Mouse (Mus musculus) layer of hippocampus, postnatal 14 days (tissue): ENCODE measurements around the gene Anxa5. TPM values are rescaled to one million over a fixed set of nuclear protein-coding genes. Genes with fewer than 3 reads are reported as not detected.

Experiments
- DNase-seq, 2 experiments: peaks; one replicate each; pipeline ENCODE4 v3.0.0; 2021 to 2022; ENCODE audit warnings: low spot score in 2 of 2, mixed read lengths in 1 of 2
- total RNA-seq, 2 experiments: library from RNA; stranded (reverse); gene quantifications; 2 replicates each; pipeline ENCODE4 v1.2.3; 2021

Anxa5 gene
- total RNA-seq, 2 experiments from 2014 or later = 42.6 to 44.8 TPM

GRCm38 (mm10) chr3:36488899-36489589, 13.3 kb upstream of the Anxa5 start:
- DNase-seq = no peak

DNA sequence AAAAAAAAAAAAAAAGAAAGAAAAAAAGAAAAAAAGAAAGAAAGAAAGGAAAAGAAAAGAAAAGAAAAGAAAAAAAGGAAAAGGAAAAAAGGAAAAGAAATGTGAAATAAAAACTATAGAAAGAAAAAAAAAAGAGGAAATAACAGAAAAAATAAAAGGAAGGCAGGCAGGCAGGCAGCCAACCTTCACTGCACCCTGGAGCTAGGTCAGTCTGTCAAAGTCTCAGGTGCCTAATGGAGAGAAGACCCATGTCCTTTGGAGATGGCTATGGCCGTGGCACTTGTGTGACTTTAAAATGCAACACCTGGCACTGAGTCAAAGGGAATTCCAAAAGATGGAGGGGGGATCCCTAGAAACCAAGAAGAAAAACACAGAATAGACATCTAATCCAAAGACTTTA, 12.7 kb upstream of the Anxa5 start:
- DNase-seq = no peak

GRCm38 (mm10) chr3:36486881-36487280, 11.2 kb upstream of the Anxa5 start:
- DNase-seq = no peak

DNA sequence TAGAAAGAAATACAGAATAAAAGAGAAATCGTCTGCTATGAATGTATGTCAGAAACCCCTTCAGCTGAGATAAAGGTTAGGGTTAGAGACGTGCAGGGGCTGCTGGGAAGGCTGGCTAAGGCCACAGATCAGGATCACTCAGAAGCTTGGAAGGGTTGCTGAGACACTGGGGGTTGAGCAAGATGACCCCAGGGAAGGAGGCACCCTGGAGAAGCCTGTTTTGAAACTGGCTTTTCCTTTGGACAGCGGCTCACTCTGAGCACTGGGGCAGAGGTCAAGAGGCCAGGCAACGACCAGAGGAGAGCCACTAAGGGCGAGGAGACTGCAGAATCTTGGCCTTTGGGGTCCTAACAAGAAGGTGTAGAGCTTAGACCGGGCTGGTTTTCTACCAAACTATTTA, 10.5 kb upstream of the Anxa5 start:
- DNase-seq = no peak

DNA sequence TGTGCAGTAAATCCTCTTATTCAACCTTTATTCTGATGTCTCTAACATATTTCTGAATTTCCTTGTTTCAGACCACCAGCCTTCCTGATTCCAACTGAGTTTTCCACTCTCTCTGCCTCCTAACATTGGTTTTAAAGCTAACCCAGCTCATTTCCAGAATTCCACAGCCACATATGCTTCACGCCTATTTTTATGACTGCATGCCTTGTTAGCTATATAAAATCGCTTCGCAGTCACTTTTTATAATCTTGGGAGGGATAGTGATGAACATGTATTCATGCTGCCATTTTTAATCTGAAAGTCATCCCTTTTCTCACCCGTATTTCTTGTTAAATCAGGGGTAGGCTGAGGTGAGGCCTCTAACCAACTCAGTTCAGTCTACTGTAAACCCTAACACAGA, 8.6 kb upstream of the Anxa5 start:
- no peak for DNase-seq

- DNase-seq = no peak
Observed at GRCm38 (mm10) chr3:36482940-36483339, 7.2 kb upstream of the Anxa5 start.

- peak; percentile 26 to 39 for DNase-seq
Observed at GRCm38 (mm10) chr3:36481776-36482193, 6.1 kb upstream of the Anxa5 start.

DNA sequence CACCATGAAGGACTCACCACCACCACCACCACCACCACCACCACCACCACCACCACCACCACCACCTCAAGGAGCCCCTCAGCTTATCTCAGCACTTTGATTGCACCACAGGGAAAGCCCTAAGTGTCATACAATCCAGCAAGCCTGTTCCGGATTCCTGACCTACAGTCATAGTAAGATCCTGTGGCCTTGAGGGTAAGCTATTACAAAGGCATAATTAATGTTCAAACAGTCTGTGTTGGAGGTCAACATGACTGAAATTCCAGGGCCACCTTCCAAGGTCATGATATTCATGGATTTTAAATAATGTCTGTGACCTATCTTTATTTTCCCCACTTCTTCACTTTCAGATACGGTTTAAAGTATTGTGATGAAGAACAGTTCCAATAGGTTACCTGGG, 4.8 kb upstream of the Anxa5 start:
- no peak for DNase-seq

- no peak for DNase-seq
Observed at GRCm38 (mm10) chr3:36478776-36479175, 3.1 kb upstream of the Anxa5 start.

GRCm38 (mm10) chr3:36476261-36477155, 814 bp upstream of the Anxa5 start:
- DNase-seq = no peak

DNA sequence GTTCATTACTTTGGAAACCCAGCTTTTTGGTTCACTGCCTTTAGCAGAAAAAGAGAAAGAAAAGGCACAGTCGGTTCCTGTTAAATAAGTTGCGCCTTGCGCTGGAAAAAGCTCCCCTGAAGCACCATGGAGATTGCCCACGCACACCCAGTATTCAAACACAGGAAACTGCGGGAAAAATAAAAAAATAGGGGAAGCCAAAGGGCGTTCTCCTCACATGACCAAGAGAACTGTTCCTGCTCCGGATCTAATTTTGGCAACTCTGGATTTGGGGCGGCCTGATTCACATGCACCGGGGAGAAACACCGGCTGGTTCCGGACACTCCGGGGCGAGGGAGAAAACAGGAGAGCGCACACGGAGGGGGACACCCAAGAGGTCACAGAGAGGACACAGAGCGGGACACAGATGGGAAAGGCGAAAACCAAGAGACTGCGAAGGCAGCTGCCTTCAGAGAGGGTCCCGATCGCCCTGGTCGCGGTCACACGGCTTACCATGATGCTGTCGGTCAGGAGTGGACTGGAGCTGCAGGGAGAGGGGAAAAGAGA, 683 bp downstream of the Anxa5 start:
- DNase-seq = peak; percentile 29

- DNase-seq = no peak
Observed at GRCm38 (mm10) chr3:36474421-36474820, 1.3 kb downstream of the Anxa5 start.

DNA sequence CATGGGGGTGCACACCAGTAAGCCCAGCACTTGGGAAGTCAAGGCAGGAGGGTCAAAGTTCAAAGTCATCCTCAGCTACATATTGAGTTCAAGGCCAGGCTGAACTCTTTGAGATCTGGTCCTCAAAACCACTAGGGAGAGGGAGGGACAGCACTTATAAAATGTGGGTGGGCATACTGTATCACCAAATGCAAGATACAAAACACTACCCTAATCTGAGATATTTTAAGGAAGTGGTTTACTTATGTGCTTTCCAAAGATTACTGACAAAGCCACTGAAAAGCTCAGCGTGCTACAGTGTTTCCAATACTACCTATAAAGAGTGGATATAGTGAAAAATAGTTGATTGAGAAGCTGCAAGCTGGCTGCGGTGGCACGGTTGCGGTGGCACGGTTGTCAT, 2.5 kb downstream of the Anxa5 start:
- no peak for DNase-seq

DNA sequence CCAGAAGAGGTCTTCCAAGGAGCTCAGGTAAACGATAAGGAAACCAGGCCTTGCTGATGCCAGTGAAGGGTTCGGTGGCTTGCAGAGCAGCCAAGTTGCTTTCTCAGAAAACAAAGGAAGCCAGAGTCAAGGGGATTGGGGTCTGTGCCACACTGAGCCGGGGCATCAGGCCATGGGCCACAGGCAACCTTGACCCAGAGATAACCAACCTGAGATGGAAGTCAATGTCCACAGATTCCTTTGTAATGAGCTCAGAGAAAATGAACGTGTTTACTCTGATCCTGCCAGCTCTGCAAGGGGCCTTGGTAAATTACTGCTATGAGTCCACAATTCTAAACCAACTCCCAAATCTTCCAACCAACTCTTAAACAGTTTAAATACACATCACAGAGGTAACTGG, 3.8 kb downstream of the Anxa5 start:
- DNase-seq = no peak

GRCm38 (mm10) chr3:36468871-36469270, 6.8 kb downstream of the Anxa5 start:
- no peak for DNase-seq

- no peak for DNase-seq
Observed at GRCm38 (mm10) chr3:36467632-36468031, 8.1 kb downstream of the Anxa5 start.

- no peak for DNase-seq
Observed at GRCm38 (mm10) chr3:36465538-36465937, 10.2 kb downstream of the Anxa5 start.

DNA sequence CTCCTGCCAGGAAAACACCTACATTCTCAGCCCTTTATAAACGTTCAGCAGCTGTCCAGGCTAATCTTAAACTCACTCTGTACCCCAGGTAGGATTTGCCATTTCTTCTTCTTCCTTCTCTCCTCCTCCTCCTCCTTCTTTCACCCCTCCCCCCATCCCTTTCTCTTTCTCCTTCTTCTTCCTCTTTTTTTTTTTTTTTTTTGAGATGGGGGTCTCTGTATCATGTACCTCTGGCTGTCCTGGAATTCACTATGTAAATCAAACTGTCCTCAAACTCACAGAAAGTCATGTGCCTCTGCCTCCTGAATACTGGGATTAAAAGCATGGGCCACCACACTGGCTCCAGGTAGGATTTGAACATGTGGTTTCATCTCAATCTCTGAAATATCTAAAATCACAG, 13.3 kb downstream of the Anxa5 start:
- no peak for DNase-seq

GRCm38 (mm10) chr3:36461819-36462218, 13.9 kb downstream of the Anxa5 start:
- no peak for DNase-seq

GRCm38 (mm10) chr3:36460717-36461116, 15.0 kb downstream of the Anxa5 start:
- DNase-seq = no peak

- DNase-seq = no peak
Observed at GRCm38 (mm10) chr3:36455566-36455965, 20.1 kb downstream of the Anxa5 start.

DNA sequence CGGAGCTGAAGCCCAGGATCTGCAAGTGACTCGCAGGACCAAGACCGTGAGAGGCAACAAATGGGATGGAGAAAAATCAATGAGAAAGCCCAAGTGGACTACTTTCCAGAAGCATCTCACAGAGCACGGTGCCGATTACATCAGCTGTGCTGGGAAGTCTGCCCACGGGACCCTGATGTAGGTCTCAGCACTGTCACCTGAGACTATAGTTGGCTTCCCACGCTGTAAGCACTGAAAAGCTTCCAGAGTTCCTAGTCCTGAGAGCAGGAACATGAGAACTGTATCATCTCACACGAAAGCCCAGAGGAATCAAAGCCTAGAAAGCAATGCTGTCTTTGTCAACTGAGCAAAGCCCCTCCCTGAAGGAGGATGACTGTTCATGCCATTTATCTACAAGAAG, 20.6 kb downstream of the Anxa5 start:
- DNase-seq = no peak
